Mouse (Mus musculus) liver, embryonic 16.5 days (tissue): ENCODE data around the gene Nrxn3. TPM values are rescaled to one million over a fixed set of nuclear protein-coding genes. Genes with fewer than 3 reads are reported as not detected.
A peak's percentile ranks its signal among the peaks of the same experiment; 100 is the strongest.

Experiments
- ATAC-seq: fragments of 200-750 bp; cut with Nextera tagmentation; 2 replicates; pipeline ENCODE4 v1.8.0; 2017; ENCODE audit warnings: low read depth, mild to moderate bottlenecking, moderate number of reproducible peaks, moderate library complexity
- H3K27ac ChIP-seq: fragments of 300-500 bp; sonication (generic); 2 replicates; pipeline ENCODE4 v1.5.1; 2014; ENCODE audit warnings: mild to moderate bottlenecking, low read length
- H3K27me3 ChIP-seq: fragments of 300-500 bp; sonication (generic); 2 replicates; pipeline ENCODE4 v1.6.1; 2014; ENCODE audit warnings: low read depth, low read length, mixed read lengths; ENCODE audit not compliant: control insufficient read depth, insufficient read depth
- H3K36me3 ChIP-seq: fragments of 300-500 bp; sonication (generic); 2 replicates; pipeline ENCODE4 v1.6.1; 2014; ENCODE audit warnings: mild to moderate bottlenecking; ENCODE audit not compliant: control insufficient read depth, insufficient read depth
- H3K4me1 ChIP-seq: fragments of 300-500 bp; sonication (generic); 2 replicates; pipeline ENCODE4 v1.6.1; 2014; ENCODE audit warnings: low read depth, low read length, mixed read lengths; ENCODE audit not compliant: control insufficient read depth
- H3K4me2 ChIP-seq: fragments of 300-500 bp; sonication (generic); 2 replicates; pipeline ENCODE4 v1.6.1; 2014; ENCODE audit warnings: low read depth, low read length, mixed read lengths
- H3K4me3 ChIP-seq: fragments of 300-500 bp; sonication (generic); 2 replicates; pipeline ENCODE4 v1.5.1; 2014; ENCODE audit warnings: low read depth, mild to moderate bottlenecking, low read length
- H3K9ac ChIP-seq: fragments of 300-500 bp; sonication (generic); 2 replicates; pipeline ENCODE4 v1.6.1; 2014; ENCODE audit warnings: low read depth, low read length
- H3K9me3 ChIP-seq: fragments of 300-500 bp; sonication (generic); replicated peaks from 2 replicates; pipeline ENCODE4 v1.6.1; 2016; ENCODE audit warnings: low read length; ENCODE audit not compliant: control insufficient read depth
- WGBS: fragments of 180-500 bp; shearing (Covaris S2); extraction: QIAGEN DNeasy Blood & Tissue Kit; methylation state at CpG from one replicate; pipeline ENCODE4 v1.1.7; 2014; ENCODE audit not compliant: insufficient replicate concordance; 5-methylcytosine and 5-hydroxymethylcytosine counted together
- polyA plus RNA-seq: library from polyadenylated mRNA; unstranded; fragments of >200 nt; fragmentation: Nextera tagmentation; extraction: Ambion mirVana; gene quantifications from 2 replicates; pipeline ENCODE4 v1.2.1, GENCODE M21; 2015

Nrxn3 gene
- polyA plus RNA-seq, 1 experiment from 2014 or later: 0.25 TPM

DNA sequence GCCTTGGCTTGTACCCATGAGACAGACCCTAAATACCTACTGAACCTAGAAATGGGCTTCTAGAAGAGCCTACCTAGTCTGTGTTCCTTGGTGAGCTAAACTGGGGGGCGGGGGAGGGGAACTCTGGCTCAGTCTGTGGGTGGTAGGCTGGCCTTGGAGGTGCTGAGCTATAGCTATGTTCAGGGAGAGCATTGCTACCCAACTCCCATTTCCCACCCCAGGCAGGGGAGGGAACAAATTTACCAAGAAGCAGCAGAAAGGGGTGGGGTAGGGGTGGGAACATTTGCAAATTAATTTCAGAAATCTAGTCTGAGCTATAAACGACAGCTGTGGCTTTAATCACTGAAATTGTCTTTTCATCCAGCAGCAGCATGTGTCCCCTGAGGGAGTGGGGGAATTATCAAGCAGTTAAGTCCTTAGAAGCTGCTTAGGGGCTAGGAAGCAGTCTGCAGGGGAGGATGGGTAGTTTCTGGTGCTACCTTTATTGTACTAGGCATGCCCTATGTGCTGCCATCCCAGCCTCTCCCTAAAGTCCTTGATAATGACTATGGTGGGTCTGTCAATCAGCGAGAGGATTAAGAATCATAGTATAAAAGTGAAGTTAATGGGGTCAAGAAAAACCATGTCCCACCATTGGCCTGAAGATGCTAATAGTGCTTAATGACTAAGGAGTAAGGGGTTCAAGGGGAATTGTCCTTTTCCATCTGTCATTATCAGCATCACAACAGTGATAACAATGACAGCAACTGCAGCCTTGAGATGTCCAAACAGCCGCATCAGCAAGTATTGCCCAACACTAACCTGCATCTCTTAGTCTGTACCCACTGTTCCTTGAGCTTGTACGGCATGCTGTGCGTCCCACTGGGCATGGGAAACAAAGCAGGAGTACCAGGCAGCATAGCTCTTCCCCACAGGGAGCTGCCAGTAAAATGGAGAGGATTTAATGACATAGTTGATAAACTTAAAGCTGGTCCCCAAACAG is 560.0 kb downstream of the Nrxn3 start:
- Histone ChIP-seq H3K4me3 (no peak overlapping the region), H3K36me3 (no peaks in the 10 kb centered on the region), H3K9ac (no peak overlapping the region), H3K27me3 (no peaks in the 10 kb centered on the region), H3K9me3 (no peaks in the 10 kb centered on the region), H3K4me2 (no peak overlapping the region), H3K4me1 (no peaks in the 10 kb centered on the region), H3K27ac (no peak overlapping the region)
- ATAC-seq: no peak
- WGBS: 45% methylated on average over 6 of the region's 6 CpGs

DNA sequence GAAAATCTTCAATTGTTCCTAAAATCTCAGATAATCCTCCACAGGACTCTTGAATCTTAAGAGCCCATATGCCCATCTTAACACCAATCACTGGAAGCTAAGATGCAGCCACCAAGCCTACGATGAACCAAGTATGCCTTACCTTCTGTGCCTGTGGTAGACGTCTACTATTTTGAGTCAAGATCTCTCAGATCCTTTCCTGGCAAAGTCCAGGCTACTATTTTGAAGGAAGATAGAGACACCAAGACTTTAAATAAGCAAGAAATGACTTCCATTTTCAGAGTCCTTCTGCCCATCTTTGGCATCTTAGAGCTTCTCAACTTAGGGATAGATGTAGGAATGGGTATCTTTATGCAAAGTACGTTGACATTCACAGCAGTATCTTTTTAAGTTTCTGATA is 561.7 kb downstream of the Nrxn3 start:
- WGBS: 63% methylated on average over 3 of the region's 3 CpGs
- H3K36me3 ChIP-seq: no peaks in the 10 kb centered on the region

DNA sequence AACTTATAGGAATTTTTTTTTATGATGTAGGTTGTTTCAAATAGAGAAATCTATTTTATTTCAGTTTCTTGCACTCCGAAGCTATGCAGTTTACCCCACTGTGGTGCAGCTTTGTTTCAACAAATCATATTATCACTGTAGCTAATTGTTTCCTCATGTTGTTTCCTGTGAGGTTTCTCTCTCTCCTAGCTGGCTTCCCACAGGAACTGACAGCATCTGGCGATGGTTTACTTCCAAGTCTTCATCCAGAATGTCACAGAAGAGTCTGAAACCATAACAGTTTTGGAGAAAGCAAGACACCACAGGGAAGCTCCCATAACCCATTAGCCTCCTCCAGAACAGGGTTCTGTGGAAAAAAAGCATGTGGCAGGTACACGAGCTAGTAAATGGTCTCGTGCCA is 564.4 kb downstream of the Nrxn3 start:
- Histone ChIP-seq H3K4me3 (no peak overlapping the region), H3K4me2 (no peak overlapping the region), H3K4me1 (no peaks in the 10 kb centered on the region), H3K9me3 (no peaks in the 10 kb centered on the region), H3K36me3 (no peaks in the 10 kb centered on the region), H3K27me3 (no peaks in the 10 kb centered on the region), H3K27ac (no peak overlapping the region), H3K9ac (no peak overlapping the region)
- 32% methylated on average over 4 of the region's 4 CpGs for WGBS
- ATAC-seq: no peak

More for the DNA sequence above, 561.7 kb downstream of the Nrxn3 start:
- Histone ChIP-seq H3K4me3 (no peak overlapping the region), H3K4me2 (no peak overlapping the region), H3K4me1 (no peaks in the 10 kb centered on the region), H3K9me3 (no peaks in the 10 kb centered on the region), H3K9ac (no peak overlapping the region), H3K27ac (no peak overlapping the region), H3K27me3 (no peaks in the 10 kb centered on the region)
- no peak for ATAC-seq

DNA sequence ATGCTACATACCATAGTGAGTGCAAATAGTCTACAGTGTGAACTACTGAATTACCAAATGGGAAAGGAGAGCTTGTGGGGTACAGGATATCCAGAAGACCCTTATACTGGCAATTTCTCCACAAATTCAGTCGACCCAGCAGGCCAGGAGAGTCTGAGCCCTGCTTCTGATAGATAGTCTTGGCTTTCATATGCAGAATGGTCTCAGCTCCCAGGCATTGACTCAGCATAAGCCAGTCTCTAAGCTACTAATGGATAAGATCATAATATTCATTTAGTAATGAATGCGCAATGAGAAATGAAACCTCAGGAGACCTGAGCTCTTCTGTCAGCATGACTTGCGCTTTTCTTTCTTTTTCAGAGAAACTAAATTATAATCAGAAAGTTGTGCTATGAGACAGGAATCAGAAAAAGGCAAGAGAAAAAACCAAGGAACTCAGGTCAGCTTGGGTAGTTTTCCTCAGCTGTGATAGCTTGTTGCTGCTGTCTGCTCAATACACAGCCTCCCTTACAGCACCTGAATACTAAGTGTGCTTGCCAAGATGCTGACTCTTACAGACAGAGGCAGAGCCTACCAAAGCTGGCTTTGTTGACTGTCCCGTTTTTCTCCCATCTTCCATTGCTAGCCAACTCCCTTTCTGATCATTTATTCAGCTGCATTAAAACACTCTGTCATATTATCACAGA is 567.1 kb downstream of the Nrxn3 start:
- no peak overlapping the region for H3K9ac ChIP-seq
- no peaks in the 10 kb centered on the region for H3K4me1 ChIP-seq
- H3K27me3 ChIP-seq: no peaks in the 10 kb centered on the region
- WGBS: 50% methylated on average over 4 of the region's 4 CpGs
- no peaks in the 10 kb centered on the region for H3K9me3 ChIP-seq
- no peak overlapping the region for H3K4me3 ChIP-seq
- H3K36me3 ChIP-seq: no peaks in the 10 kb centered on the region
- H3K27ac ChIP-seq: no peak overlapping the region
- no peak for ATAC-seq
- no peak overlapping the region for H3K4me2 ChIP-seq

DNA sequence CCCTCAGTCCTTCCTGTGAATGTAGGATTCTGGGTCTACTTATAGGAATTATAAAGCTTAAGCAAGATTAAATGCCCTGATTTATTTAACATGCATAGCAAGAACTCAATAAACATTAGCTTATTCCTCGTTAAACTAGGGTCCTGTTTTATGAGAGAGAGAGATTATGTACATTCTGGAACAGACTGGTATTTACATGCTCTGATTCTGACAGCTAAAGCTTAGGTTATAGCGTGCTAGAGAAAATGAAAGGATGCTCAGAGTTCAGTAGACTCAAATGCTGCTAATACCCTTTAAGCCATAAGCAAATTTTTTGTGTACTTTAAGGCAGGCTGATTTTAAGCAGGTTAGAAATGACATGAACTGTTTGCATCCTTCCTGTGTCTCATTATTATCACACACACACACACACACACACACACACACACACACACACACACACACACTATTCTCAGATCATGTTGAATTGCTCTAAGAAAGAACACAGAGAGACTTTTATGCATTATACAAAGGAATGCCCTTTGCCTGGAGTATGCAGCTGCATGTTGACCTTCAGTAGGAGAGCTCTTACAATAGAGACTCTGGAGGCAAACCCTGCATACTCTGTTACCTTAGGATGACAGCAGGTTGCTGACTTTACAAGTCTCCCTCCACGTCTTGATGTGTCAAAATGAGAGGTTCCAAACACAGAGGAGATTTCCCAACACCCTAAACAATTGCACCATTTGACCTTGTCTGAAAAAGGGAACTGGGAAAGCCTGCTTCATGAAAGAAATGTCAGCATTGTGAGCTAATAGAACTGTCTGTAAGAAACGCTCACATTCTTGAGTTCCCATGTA is 568.3 kb downstream of the Nrxn3 start:
- no peak overlapping the region for H3K4me3 ChIP-seq
- H3K4me2 ChIP-seq: no peak overlapping the region
- 0 out of 2 replicates have a peak, but pooled peaks have one; percentile 11 for ATAC-seq
- H3K9me3 ChIP-seq: no peaks in the 10 kb centered on the region
- no peaks in the 10 kb centered on the region for H3K36me3 ChIP-seq
- 25% methylated on average over 4 of the region's 4 CpGs for WGBS
- H3K27me3 ChIP-seq: no peaks in the 10 kb centered on the region
- no peak overlapping the region for H3K9ac ChIP-seq
- no peaks in the 10 kb centered on the region for H3K4me1 ChIP-seq
- no peak overlapping the region for H3K27ac ChIP-seq

DNA sequence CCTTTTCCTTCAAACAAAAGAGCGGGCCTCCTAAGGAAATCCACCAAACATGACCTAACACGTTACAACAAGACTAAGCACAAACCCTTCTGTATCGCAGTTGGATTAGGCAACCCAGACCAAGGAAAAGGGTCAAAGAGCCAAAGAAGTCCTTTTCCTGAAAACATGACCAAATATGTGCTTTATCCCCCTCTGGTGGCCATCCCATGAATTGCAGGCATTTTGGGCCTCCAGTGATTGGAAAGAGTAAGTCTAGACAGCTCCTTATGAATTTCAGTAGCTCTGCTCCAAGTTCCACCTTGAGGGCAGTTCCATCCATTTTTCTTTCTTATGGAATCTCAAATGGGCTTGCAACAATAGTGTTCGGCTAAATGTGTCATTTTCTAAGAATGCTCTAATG is 579.3 kb downstream of the Nrxn3 start:
- ATAC-seq: no peak
- no peak overlapping the region for H3K27ac ChIP-seq
- H3K4me3 ChIP-seq: no peak overlapping the region
- H3K9me3 ChIP-seq: no peaks in the 10 kb centered on the region
- H3K9ac ChIP-seq: no peak overlapping the region
- H3K4me1 ChIP-seq: no peaks in the 10 kb centered on the region
- H3K27me3 ChIP-seq: no peaks in the 10 kb centered on the region
- no peak overlapping the region for H3K4me2 ChIP-seq
- no peaks in the 10 kb centered on the region for H3K36me3 ChIP-seq
- WGBS: 35% methylated on average over 4 of the region's 4 CpGs

DNA sequence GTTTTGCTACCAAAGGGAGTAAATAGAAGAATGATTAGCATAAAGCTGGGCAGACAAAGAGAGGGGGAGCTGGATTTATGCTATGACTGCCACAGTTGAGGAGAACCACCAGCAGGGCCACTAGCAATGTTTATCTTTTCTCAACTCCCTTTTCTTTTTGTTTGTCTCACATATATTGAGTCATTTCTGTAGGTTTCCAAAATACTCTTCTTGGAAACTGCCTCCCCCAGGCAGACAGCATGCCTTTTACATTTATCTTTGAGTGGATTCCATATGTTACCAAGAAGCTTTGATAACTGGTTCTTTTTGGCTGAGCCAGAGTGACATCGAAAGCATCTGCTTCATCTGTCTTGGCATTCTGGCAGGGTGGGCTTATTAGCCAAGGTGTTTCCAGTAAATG is 587.5 kb downstream of the Nrxn3 start:
- Histone ChIP-seq H3K36me3 (no peaks in the 10 kb centered on the region), H3K4me1 (no peaks in the 10 kb centered on the region), H3K27ac (no peak overlapping the region), H3K9ac (no peak overlapping the region), H3K9me3 (no peaks in the 10 kb centered on the region), H3K4me3 (no peak overlapping the region), H3K4me2 (no peak overlapping the region), H3K27me3 (no peaks in the 10 kb centered on the region)
- no peak for ATAC-seq
- 53% methylated on average over 1 of the region's 1 CpGs for WGBS

DNA sequence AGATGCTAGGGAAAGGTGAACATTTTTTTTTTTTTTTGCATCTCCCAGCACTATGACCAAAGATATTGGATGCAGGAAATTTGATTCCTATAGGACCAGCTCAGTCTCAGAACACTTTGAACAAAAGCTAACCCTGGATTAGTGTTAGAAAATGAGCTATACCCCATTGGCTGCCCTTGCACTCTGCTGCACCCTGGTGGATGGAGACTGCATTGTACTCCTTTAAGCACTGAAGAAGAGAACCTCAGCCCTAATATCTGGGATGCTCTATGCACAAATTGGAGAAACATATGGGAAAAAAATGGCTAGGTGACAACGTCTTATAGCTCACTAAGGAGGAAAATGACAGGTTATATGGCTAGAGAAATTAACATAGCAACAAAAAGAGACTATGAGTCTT is 589.9 kb downstream of the Nrxn3 start:
- Histone ChIP-seq H3K4me3 (no peak overlapping the region), H3K9me3 (no peaks in the 10 kb centered on the region), H3K4me1 (no peaks in the 10 kb centered on the region), H3K9ac (no peak overlapping the region), H3K4me2 (no peak overlapping the region), H3K27me3 (no peaks in the 10 kb centered on the region), H3K36me3 (no peaks in the 10 kb centered on the region), H3K27ac (no peak overlapping the region)
- 16% methylated on average over 1 of the region's 1 CpGs for WGBS
- no peak for ATAC-seq
